Mouse (Mus musculus): ENCODE results near the gene C1s2. TPM values are rescaled to one million over a fixed set of nuclear protein-coding genes. Genes with fewer than 3 reads are reported as not detected.
"Not testable (repeated sequence)": the region's sequence is repeated elsewhere in the genome, so short reads cannot be mapped to it uniquely, and the experiment has no call there.

C1s2 gene
- polyA plus RNA-seq, 1 experiment from 2014 or later, result not detected

GRCm38 (mm10) chr6:124592186-124592700 lies 43.6 kb downstream of the C1s2 start:
- DNase-seq, result no peak
- no peak for TF ChIP-seq CTCF (IDR thresholded peaks at IDR 0.05; ENCODE audit: low read depth)
- WGBS, result 66% methylated on average over 4 of the region's 4 CpGs

GRCm38 (mm10) chr6:124588771-124589170 lies 47.1 kb downstream of the C1s2 start:
- Histone ChIP-seq H3K27me3 (ENCODE audit: insufficient read depth, low read length) (no peaks in the 10 kb centered on the region), H3K36me3 (ENCODE audit: insufficient read depth) (no peaks in the 10 kb centered on the region), H3K9ac (no peak overlapping the region), H3K4me1 (ENCODE audit: insufficient read depth) (no peaks in the 10 kb centered on the region), H3K4me2 (no peak overlapping the region), H3K27ac (ENCODE audit: low read depth) (no peak overlapping the region), H3K4me3 (ENCODE audit: low read depth, low read length) (no peak overlapping the region), H3K9me3 (ENCODE audit: low read depth, low read length) (no peaks in the 10 kb centered on the region)
- TF ChIP-seq CTCF (IDR thresholded peaks at IDR 0.05; ENCODE audit: low read depth), result no peak
- no peak for DNase-seq
- ATAC-seq (ENCODE audit: insufficient read depth), result no peak

More at GRCm38 (mm10) chr6:124592186-124592700, 43.6 kb downstream of the C1s2 start:
- no peaks in the 10 kb centered on the region for H3K9me3 ChIP-seq (ENCODE audit: low read depth, low read length)
- H3K36me3 ChIP-seq (ENCODE audit: insufficient read depth), result no peaks in the 10 kb centered on the region
- ATAC-seq (ENCODE audit: insufficient read depth), result no peak
- no peak overlapping the region for H3K27ac ChIP-seq (ENCODE audit: low read depth)
- H3K4me1 ChIP-seq (ENCODE audit: insufficient read depth), result no peaks in the 10 kb centered on the region
- H3K4me2 ChIP-seq, result no peak overlapping the region
- no peak overlapping the region for H3K9ac ChIP-seq
- no peaks in the 10 kb centered on the region for H3K27me3 ChIP-seq (ENCODE audit: insufficient read depth, low read length)
- H3K4me3 ChIP-seq (ENCODE audit: low read depth, low read length), result no peak overlapping the region

GRCm38 (mm10) chr6:124586266-124586665 lies 49.6 kb downstream of the C1s2 start:
- Histone ChIP-seq H3K36me3 (ENCODE audit: insufficient read depth) (no peaks in the 10 kb centered on the region), H3K4me2 (no peak overlapping the region), H3K4me1 (ENCODE audit: insufficient read depth) (no peaks in the 10 kb centered on the region), H3K4me3 (ENCODE audit: low read depth, low read length) (no peak overlapping the region), H3K9me3 (ENCODE audit: low read depth, low read length) (no peaks in the 10 kb centered on the region), H3K9ac (no peak overlapping the region), H3K27ac (ENCODE audit: low read depth) (no peak overlapping the region), H3K27me3 (ENCODE audit: insufficient read depth, low read length) (no peaks in the 10 kb centered on the region)
- ATAC-seq (ENCODE audit: insufficient read depth) (no peak), DNase-seq (no peak)
- 65% methylated on average over 4 of the region's 4 CpGs for WGBS
- no peak for TF ChIP-seq CTCF (IDR thresholded peaks at IDR 0.05; ENCODE audit: low read depth)

- DNase-seq (no peak), ATAC-seq (ENCODE audit: insufficient read depth) (no peak)
- no peaks in the 10 kb centered on the region for H3K27me3 ChIP-seq (ENCODE audit: insufficient read depth, low read length)
- no peaks in the 10 kb centered on the region for H3K4me1 ChIP-seq (ENCODE audit: insufficient read depth)
- no peaks in the 10 kb centered on the region for H3K9me3 ChIP-seq (ENCODE audit: low read depth, low read length)
- no peaks in the 10 kb centered on the region for H3K36me3 ChIP-seq (ENCODE audit: insufficient read depth)
- H3K27ac ChIP-seq (ENCODE audit: low read depth), result no peak overlapping the region
- H3K9ac ChIP-seq, result no peak overlapping the region
- TF ChIP-seq CTCF (IDR thresholded peaks at IDR 0.05; ENCODE audit: low read depth), result no peak
- H3K4me2 ChIP-seq, result no peak overlapping the region
- 76% methylated on average over 3 of the region's 3 CpGs for WGBS
- no peak overlapping the region for H3K4me3 ChIP-seq (ENCODE audit: low read depth, low read length)
These were observed 50.1 kb downstream of the C1s2 start for GRCm38 (mm10) chr6:124585761-124586160.

GRCm38 (mm10) chr6:124584935-124585334 lies 51.0 kb downstream of the C1s2 start:
- Histone ChIP-seq H3K4me1 (ENCODE audit: insufficient read depth) (no peaks in the 10 kb centered on the region), H3K36me3 (ENCODE audit: insufficient read depth) (no peaks in the 10 kb centered on the region), H3K9me3 (ENCODE audit: low read depth, low read length) (no peaks in the 10 kb centered on the region), H3K27me3 (ENCODE audit: insufficient read depth, low read length) (no peaks in the 10 kb centered on the region), H3K9ac (no peak overlapping the region), H3K27ac (ENCODE audit: low read depth) (no peak overlapping the region), H3K4me2 (no peak overlapping the region), H3K4me3 (ENCODE audit: low read depth, low read length) (no peak overlapping the region)
- no peak for TF ChIP-seq CTCF (IDR thresholded peaks at IDR 0.05; ENCODE audit: low read depth)
- no peak for DNase-seq
- no peak for ATAC-seq (ENCODE audit: insufficient read depth)
- 45% methylated on average over 3 of the region's 3 CpGs for WGBS

- Histone ChIP-seq H3K9me3 (ENCODE audit: low read depth, low read length) (no peaks in the 10 kb centered on the region), H3K9ac (no peak overlapping the region), H3K4me1 (ENCODE audit: insufficient read depth) (no peaks in the 10 kb centered on the region), H3K36me3 (ENCODE audit: insufficient read depth) (no peaks in the 10 kb centered on the region), H3K4me2 (no peak overlapping the region), H3K27me3 (ENCODE audit: insufficient read depth, low read length) (no peaks in the 10 kb centered on the region), H3K4me3 (ENCODE audit: low read depth, low read length) (no peak overlapping the region), H3K27ac (ENCODE audit: low read depth) (no peak overlapping the region)
- ATAC-seq (ENCODE audit: insufficient read depth), result no peak
- no peak for DNase-seq
- 79% methylated on average over 1 of the region's 1 CpGs for WGBS
- no peak for TF ChIP-seq CTCF (IDR thresholded peaks at IDR 0.05; ENCODE audit: low read depth)
These were observed 53.7 kb downstream of the C1s2 start for GRCm38 (mm10) chr6:124582231-124582630.

GRCm38 (mm10) chr6:124580155-124580554 lies 55.7 kb downstream of the C1s2 start:
- not testable (repeated sequence) for H3K27ac ChIP-seq (ENCODE audit: low read depth); DNase-seq; H3K4me3 ChIP-seq (ENCODE audit: low read depth, low read length); H3K9ac ChIP-seq; H3K9me3 ChIP-seq (ENCODE audit: low read depth, low read length); H3K36me3 ChIP-seq (ENCODE audit: insufficient read depth); H3K4me1 ChIP-seq (ENCODE audit: insufficient read depth); H3K4me2 ChIP-seq; ATAC-seq (ENCODE audit: insufficient read depth); H3K27me3 ChIP-seq (ENCODE audit: insufficient read depth, low read length)
- WGBS, result 64% methylated on average over 6 of the region's 7 CpGs

GRCm38 (mm10) chr6:124575155-124575678 lies 60.7 kb downstream of the C1s2 start:
- H3K9me3 ChIP-seq (ENCODE audit: low read depth, low read length); DNase-seq; H3K27ac ChIP-seq (ENCODE audit: low read depth); H3K4me2 ChIP-seq; H3K4me1 ChIP-seq (ENCODE audit: insufficient read depth); ATAC-seq (ENCODE audit: insufficient read depth); H3K4me3 ChIP-seq (ENCODE audit: low read depth, low read length); H3K36me3 ChIP-seq (ENCODE audit: insufficient read depth); H3K9ac ChIP-seq; H3K27me3 ChIP-seq (ENCODE audit: insufficient read depth, low read length): not testable (repeated sequence)
- 85% methylated on average over 3 of the region's 3 CpGs for whole genome bisulfite sequencing

Other genes starting within 250 kb of the C1s2 start
- 31.3 and 33.4 TPM in 2 replicates for gene Pex5, start 221.0 kb downstream of the C1s2 start, polyA plus RNA-seq (2014; fragmentation: Nextera tagmentation; extraction: Ambion mirVana)
- 1.9 and 2.0 TPM in 2 replicates for gene Clstn3, start 171.3 kb downstream of the C1s2 start, polyA plus RNA-seq (2014; fragmentation: Nextera tagmentation; extraction: Ambion mirVana)
- gene C1rl, start 143.0 kb downstream of the C1s2 start, polyA plus RNA-seq (2014; fragmentation: Nextera tagmentation; extraction: Ambion mirVana), result 0.66 and 0.78 TPM in 2 replicates
- 1.9 TPM in 2 replicates for gene C1ra, start 123.7 kb downstream of the C1s2 start, polyA plus RNA-seq (2014; fragmentation: Nextera tagmentation; extraction: Ambion mirVana)
- gene C1s1, start 93.7 kb downstream of the C1s2 start, polyA plus RNA-seq (2014; fragmentation: Nextera tagmentation; extraction: Ambion mirVana), result 0.64 and 1.2 TPM in 2 replicates
- not detected in 2 replicates for gene C1rb, start 65.8 kb downstream of the C1s2 start, polyA plus RNA-seq (2014; fragmentation: Nextera tagmentation; extraction: Ambion mirVana)
- 50.3 and 53.1 TPM in 2 replicates for gene Lpcat3, start 26.9 kb upstream of the C1s2 start, polyA plus RNA-seq (2014; fragmentation: Nextera tagmentation; extraction: Ambion mirVana)
- 214 and 228 TPM in 2 replicates for gene Emg1, start 76.1 kb upstream of the C1s2 start, polyA plus RNA-seq (2014; fragmentation: Nextera tagmentation; extraction: Ambion mirVana)
- gene Phb2, start 76.3 kb upstream of the C1s2 start, polyA plus RNA-seq (2014; fragmentation: Nextera tagmentation; extraction: Ambion mirVana), result 354 and 377 TPM in 2 replicates
- gene Ptpn6, start 102.6 kb upstream of the C1s2 start, polyA plus RNA-seq (2014; fragmentation: Nextera tagmentation; extraction: Ambion mirVana), result 12.1 and 12.6 TPM in 2 replicates
- gene Grcc10, start 105.3 kb upstream of the C1s2 start, polyA plus RNA-seq (2014; fragmentation: Nextera tagmentation; extraction: Ambion mirVana), result 429 and 440 TPM in 2 replicates
- not detected in 2 replicates for gene Gm45234, start 119.9 kb upstream of the C1s2 start, polyA plus RNA-seq (2014; fragmentation: Nextera tagmentation; extraction: Ambion mirVana)
- gene Atn1, start 120.4 kb upstream of the C1s2 start, polyA plus RNA-seq (2014; fragmentation: Nextera tagmentation; extraction: Ambion mirVana), result 13.1 and 15.1 TPM in 2 replicates
- gene Eno2, start 133.6 kb upstream of the C1s2 start, polyA plus RNA-seq (2014; fragmentation: Nextera tagmentation; extraction: Ambion mirVana), result 2.2 and 4.1 TPM in 2 replicates
- 0.17 and 0.58 TPM in 2 replicates for gene Lrrc23, start 143.6 kb upstream of the C1s2 start, polyA plus RNA-seq (2014; fragmentation: Nextera tagmentation; extraction: Ambion mirVana)
- gene Spsb2, start 172.6 kb upstream of the C1s2 start, polyA plus RNA-seq (2014; fragmentation: Nextera tagmentation; extraction: Ambion mirVana), result 6.8 and 6.9 TPM in 2 replicates
- gene Tpi1, start 178.2 kb upstream of the C1s2 start, polyA plus RNA-seq (2014; fragmentation: Nextera tagmentation; extraction: Ambion mirVana), result 701 and 718 TPM in 2 replicates
- gene Usp5, start 193.4 kb upstream of the C1s2 start, polyA plus RNA-seq (2014; fragmentation: Nextera tagmentation; extraction: Ambion mirVana), result 143 TPM in 2 replicates
- 204 and 206 TPM in 2 replicates for gene Cdca3, start 193.5 kb upstream of the C1s2 start, polyA plus RNA-seq (2014; fragmentation: Nextera tagmentation; extraction: Ambion mirVana)
- 0.24 and 0.68 TPM in 2 replicates for gene Gnb3, start 204.2 kb upstream of the C1s2 start, polyA plus RNA-seq (2014; fragmentation: Nextera tagmentation; extraction: Ambion mirVana)
- gene P3h3, start 221.7 kb upstream of the C1s2 start, polyA plus RNA-seq (2014; fragmentation: Nextera tagmentation; extraction: Ambion mirVana), result 29.5 and 34.3 TPM in 2 replicates
- gene Gpr162, start 227.9 kb upstream of the C1s2 start, polyA plus RNA-seq (2014; fragmentation: Nextera tagmentation; extraction: Ambion mirVana), result 0.08 and 0.30 TPM in 2 replicates

Measured in lung, embryonic 14.5 days (tissue).